Mouse (Mus musculus): Measurements from ENCODE around the gene Cdc37. TPM values are rescaled to one million over a fixed set of nuclear protein-coding genes. Genes with fewer than 3 reads are reported as not detected.

Cdc37 gene
- polyA plus RNA-seq, 1 experiment: 158 TPM

DNA sequence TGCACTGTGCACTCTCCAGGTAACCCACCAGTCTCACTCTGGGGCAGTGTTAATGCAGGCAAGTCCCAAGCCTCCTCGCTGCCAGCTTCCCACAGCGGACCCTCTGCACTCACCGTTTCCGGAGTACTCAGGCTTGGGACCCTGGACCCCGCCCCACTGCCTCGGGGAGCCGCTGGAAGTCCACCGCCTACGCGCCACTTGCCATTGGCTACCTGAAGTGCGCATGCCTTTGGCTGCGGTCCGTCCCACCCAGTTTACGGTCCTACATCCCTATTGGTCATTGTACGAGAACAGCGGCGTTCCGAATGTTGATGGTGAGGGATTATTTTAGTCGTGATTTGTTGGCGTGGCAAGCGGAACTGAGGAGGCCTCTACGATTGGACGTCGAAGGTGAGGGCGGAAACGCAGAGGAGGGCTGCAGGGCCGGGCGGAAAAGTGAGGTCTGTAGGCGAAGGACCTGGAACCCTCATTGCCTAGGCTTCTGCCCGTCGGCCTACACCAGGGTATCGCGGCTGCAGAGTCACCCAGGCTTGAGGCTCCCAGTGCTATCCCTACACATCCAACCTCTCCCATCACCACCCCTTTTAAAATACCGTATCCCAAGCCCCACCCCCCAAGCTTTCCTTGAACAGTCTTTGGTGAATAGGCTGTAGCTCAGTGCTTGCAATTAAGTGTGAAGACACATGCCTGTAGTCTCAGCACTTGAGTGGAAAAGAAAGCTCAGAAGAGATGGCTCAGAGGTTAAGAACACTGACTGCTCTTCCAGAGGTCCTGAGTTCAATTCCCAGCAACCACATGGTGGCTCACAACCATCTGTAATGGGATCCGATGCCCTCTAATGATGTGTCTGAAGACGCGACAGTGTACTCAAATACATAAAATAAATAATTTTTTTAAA, 18.5 kb downstream of the Cdc37 start, which contains the start of gene Tyk2:
Tyk2 (minus strand) TSS at position 185 of the 898 bp plus-strand sequence.
- TF ChIP-seq CTCF (IDR thresholded peaks at IDR 0.05; ENCODE audit: extremely low read depth, insufficient read depth, low read length): no peak
- TF ChIP-seq POLR2A (IDR thresholded peaks at IDR 0.05; ENCODE audit: extremely low read depth, insufficient read depth, low read length): peak; percentile 76; the same call in 1 of the 2 replicates
- no peak within 1 kb of the TSS for H3K27ac ChIP-seq (ENCODE audit: insufficient read depth, low read length)
- H3K4me3 ChIP-seq (ENCODE audit: insufficient read depth, low read length): peak within 1 kb of the TSS; percentile 54
- H3K4me1 ChIP-seq (ENCODE audit: control insufficient read depth, insufficient read depth, low read length): no peaks in the 10 kb centered on the region

GRCm38 (mm10) chr9:21126259-21126627, 23.5 kb downstream of the Cdc37 start:
- no peaks in the 10 kb centered on the region for H3K4me1 ChIP-seq (ENCODE audit: control insufficient read depth, insufficient read depth, low read length)
- H3K27ac ChIP-seq (ENCODE audit: insufficient read depth, low read length): no peak overlapping the region
- TF ChIP-seq POLR2A (IDR thresholded peaks at IDR 0.05; ENCODE audit: extremely low read depth, insufficient read depth, low read length): no peak
- no peak for TF ChIP-seq CTCF (IDR thresholded peaks at IDR 0.05; ENCODE audit: extremely low read depth, insufficient read depth, low read length)
- no peak overlapping the region for H3K4me3 ChIP-seq (ENCODE audit: insufficient read depth, low read length)

- no peak overlapping the region for H3K4me3 ChIP-seq (ENCODE audit: insufficient read depth, low read length)
- no peaks in the 10 kb centered on the region for H3K4me1 ChIP-seq (ENCODE audit: control insufficient read depth, insufficient read depth, low read length)
- TF ChIP-seq CTCF (IDR thresholded peaks at IDR 0.05; ENCODE audit: extremely low read depth, insufficient read depth, low read length): no peak
- no peak for TF ChIP-seq POLR2A (IDR thresholded peaks at IDR 0.05; ENCODE audit: extremely low read depth, insufficient read depth, low read length)
- H3K27ac ChIP-seq (ENCODE audit: insufficient read depth, low read length): no peak overlapping the region
Observed at GRCm38 (mm10) chr9:21125502-21126258, 24.1 kb downstream of the Cdc37 start.

DNA sequence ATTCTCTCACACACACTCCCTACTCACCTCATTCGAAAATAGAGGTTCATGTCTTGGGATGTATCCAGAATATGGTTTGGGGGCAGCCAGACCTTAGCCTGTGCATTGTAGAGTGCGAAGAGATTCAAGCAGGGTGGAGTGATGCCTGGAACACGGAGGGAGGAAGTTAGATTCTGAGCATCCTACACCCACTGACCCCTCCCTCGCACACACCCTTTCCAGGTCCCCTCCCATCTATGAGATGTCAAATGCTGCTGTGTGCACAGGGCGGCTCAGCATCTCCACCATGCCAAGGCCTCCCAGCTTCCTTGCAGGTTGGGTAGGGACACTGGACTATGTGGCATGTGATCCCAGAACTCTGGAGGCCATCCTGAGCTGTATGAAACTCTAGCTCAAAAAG, 24.9 kb downstream of the Cdc37 start:
- Histone ChIP-seq H3K27ac (ENCODE audit: insufficient read depth, low read length) (no peak overlapping the region), H3K4me1 (ENCODE audit: control insufficient read depth, insufficient read depth, low read length) (no peaks in the 10 kb centered on the region), H3K4me3 (ENCODE audit: insufficient read depth, low read length) (no peak overlapping the region)
- TF ChIP-seq POLR2A (IDR thresholded peaks at IDR 0.05; ENCODE audit: extremely low read depth, insufficient read depth, low read length): no peak
- no peak for TF ChIP-seq CTCF (IDR thresholded peaks at IDR 0.05; ENCODE audit: extremely low read depth, insufficient read depth, low read length)

DNA sequence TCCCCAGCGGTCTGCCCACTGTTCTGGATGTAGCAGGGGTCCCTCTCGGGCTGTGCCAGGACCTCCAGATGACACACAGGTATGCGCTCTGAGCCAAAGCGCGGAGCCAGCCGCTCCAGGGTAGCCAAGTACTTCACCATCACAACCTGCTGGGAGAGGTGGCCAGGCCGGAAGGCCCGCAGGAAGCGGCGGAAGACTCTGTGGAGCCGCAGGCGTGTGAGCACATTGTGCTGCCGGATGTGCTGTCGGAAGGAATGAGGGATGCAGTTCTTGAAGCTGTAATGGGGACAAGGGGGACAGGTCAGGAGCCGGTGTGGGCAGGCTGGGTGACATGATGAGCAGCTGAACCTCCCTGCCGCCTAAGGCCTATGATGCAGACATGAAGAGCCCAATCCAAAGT, 28.3 kb downstream of the Cdc37 start:
- Histone ChIP-seq H3K4me1 (ENCODE audit: control insufficient read depth, insufficient read depth, low read length) (no peaks in the 10 kb centered on the region), H3K27ac (ENCODE audit: insufficient read depth, low read length) (no peak overlapping the region), H3K4me3 (ENCODE audit: insufficient read depth, low read length) (no peak overlapping the region)
- TF ChIP-seq CTCF (IDR thresholded peaks at IDR 0.05; ENCODE audit: extremely low read depth, insufficient read depth, low read length) (no peak), POLR2A (IDR thresholded peaks at IDR 0.05; ENCODE audit: extremely low read depth, insufficient read depth, low read length) (no peak)

DNA sequence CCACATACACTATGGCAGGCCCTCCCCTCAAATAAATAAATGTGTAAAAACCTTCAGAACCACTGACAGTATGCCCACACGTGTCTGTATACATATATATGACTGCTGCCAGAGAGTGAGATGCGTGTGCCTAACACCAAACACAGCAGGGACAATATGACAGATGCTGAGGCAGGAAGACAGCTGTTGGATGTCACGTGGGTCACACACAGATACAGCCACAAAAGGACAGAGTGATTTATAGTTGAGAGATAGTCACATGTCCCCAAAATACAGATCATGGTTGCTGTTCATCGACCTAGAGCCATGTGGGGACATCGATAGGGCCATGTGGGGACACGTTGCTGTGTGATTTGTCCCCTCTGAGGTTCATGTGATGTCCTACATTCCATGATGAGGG, 32.7 kb downstream of the Cdc37 start:
- H3K4me3 ChIP-seq (ENCODE audit: insufficient read depth, low read length): no peak overlapping the region
- no peak overlapping the region for H3K27ac ChIP-seq (ENCODE audit: insufficient read depth, low read length)
- TF ChIP-seq CTCF (IDR thresholded peaks at IDR 0.05; ENCODE audit: extremely low read depth, insufficient read depth, low read length) (no peak), POLR2A (IDR thresholded peaks at IDR 0.05; ENCODE audit: extremely low read depth, insufficient read depth, low read length) (no peak)
- no peaks in the 10 kb centered on the region for H3K4me1 ChIP-seq (ENCODE audit: control insufficient read depth, insufficient read depth, low read length)

GRCm38 (mm10) chr9:21115105-21115504, 34.7 kb downstream of the Cdc37 start:
- Histone ChIP-seq H3K4me1 (ENCODE audit: control insufficient read depth, insufficient read depth, low read length) (no peaks in the 10 kb centered on the region), H3K27ac (ENCODE audit: insufficient read depth, low read length) (no peak overlapping the region), H3K4me3 (ENCODE audit: insufficient read depth, low read length) (no peak overlapping the region)
- TF ChIP-seq CTCF (IDR thresholded peaks at IDR 0.05; ENCODE audit: extremely low read depth, insufficient read depth, low read length): no peak
- TF ChIP-seq POLR2A (IDR thresholded peaks at IDR 0.05; ENCODE audit: extremely low read depth, insufficient read depth, low read length): no peak

GRCm38 (mm10) chr9:21114190-21114589, 35.6 kb downstream of the Cdc37 start:
- TF ChIP-seq POLR2A (IDR thresholded peaks at IDR 0.05; ENCODE audit: extremely low read depth, insufficient read depth, low read length): no peak
- Histone ChIP-seq H3K4me3 (ENCODE audit: insufficient read depth, low read length) (no peak overlapping the region), H3K27ac (ENCODE audit: insufficient read depth, low read length) (no peak overlapping the region), H3K4me1 (ENCODE audit: control insufficient read depth, insufficient read depth, low read length) (no peaks in the 10 kb centered on the region)

GRCm38 (mm10) chr9:21113751-21114150, 36.0 kb downstream of the Cdc37 start:
- no peaks in the 10 kb centered on the region for H3K4me1 ChIP-seq (ENCODE audit: control insufficient read depth, insufficient read depth, low read length)
- H3K4me3 ChIP-seq (ENCODE audit: insufficient read depth, low read length): no peak overlapping the region
- TF ChIP-seq POLR2A (IDR thresholded peaks at IDR 0.05; ENCODE audit: extremely low read depth, insufficient read depth, low read length) (no peak), CTCF (IDR thresholded peaks at IDR 0.05; ENCODE audit: extremely low read depth, insufficient read depth, low read length) (no peak)
- no peak overlapping the region for H3K27ac ChIP-seq (ENCODE audit: insufficient read depth, low read length)
